Mouse (Mus musculus) left cerebral cortex, adult 2 months (tissue): ENCODE data around the gene Nxpe3. TPM values are rescaled to one million over a fixed set of nuclear protein-coding genes. Genes with fewer than 3 reads are reported as not detected.
"Not testable (repeated sequence)": the region's sequence is repeated elsewhere in the genome, so short reads cannot be mapped to it uniquely, and the experiment has no call there.

Experiments used
- DNase-seq, 2 experiments: peaks; one replicate each; pipeline ENCODE4 v3.0.0; 2021 to 2022; ENCODE audit warnings: low spot score in 2 of 2, mixed read lengths in 1 of 2; ENCODE audit errors: extremely low spot score in 1 of 2
- H3K27ac ChIP-seq: fragments of 200-600 bp; 2 replicates; pipeline ENCODE4 v1.8.1; 2022
- H3K4me3 ChIP-seq: fragments of 200-600 bp; 2 replicates; pipeline ENCODE4 v1.8.1; 2022
- CTCF ChIP-seq: fragments of 200-600 bp; IDR thresholded peaks from 2 replicates; pipeline ENCODE4 v1.8.1; 2022; ENCODE audit warnings: antibody characterized with exemption, mild to moderate bottlenecking, moderate library complexity
- intact Hi-C: fragments of 180-260 bp; cut with DNase I; formaldehyde crosslinking; loops from one replicate; pipeline ENCODE4 v1.15.1; 2025
- total RNA-seq, 2 experiments: library from RNA; stranded (reverse); gene quantifications; 2 replicates each; pipeline ENCODE4 v1.2.3; 2021

The Nxpe3 gene
- total RNA-seq, 2 experiments from 2014 or later = 9.4 to 10.9 TPM

- no peak for DNase-seq
- intact Hi-C loops = no loop called here
- Histone ChIP-seq H3K4me3 (no peak overlapping the region), H3K27ac (no peak overlapping the region)
- peak; percentile 53 for TF ChIP-seq CTCF
Measured at GRCm38 (mm10) chr16:55887814-55888583, 7.1 kb downstream of the Nxpe3 start.

DNA sequence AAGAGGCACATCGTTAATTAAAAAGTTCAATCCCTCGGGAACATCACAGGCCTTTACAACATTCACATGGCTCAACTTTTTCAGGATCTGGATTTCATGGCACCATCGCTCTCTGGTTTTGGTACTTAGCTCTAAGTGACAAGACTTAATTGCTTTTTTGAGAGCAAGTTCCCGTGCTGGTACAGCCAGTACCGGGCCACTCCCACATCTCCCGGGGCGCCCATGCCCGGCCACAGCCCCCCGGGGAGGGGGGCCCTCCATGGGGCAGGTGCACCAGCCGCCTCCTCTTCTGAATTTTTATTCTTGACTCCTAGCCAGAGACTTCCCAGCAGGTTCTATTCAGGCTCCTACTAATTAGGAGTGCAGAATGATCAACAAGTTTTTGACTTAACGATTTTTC is 10.8 kb downstream of the Nxpe3 start:
- TF ChIP-seq CTCF = no peak
- Histone ChIP-seq H3K4me3 (no peak overlapping the region), H3K27ac (no peak overlapping the region)
- intact Hi-C loops = no loop called here
- no peak for DNase-seq

GRCm38 (mm10) chr16:55876025-55876424 is 19.1 kb downstream of the Nxpe3 start:
- intact Hi-C loops = no loop called here
- no peak for DNase-seq
- Histone ChIP-seq H3K27ac (no peak overlapping the region), H3K4me3 (no peak overlapping the region)
- no peak for TF ChIP-seq CTCF

GRCm38 (mm10) chr16:55863832-55864231 is 31.3 kb downstream of the Nxpe3 start:
- intact Hi-C loops = no loop called here
- no peak for DNase-seq
- no peak for TF ChIP-seq CTCF
- Histone ChIP-seq H3K4me3 (no peak overlapping the region), H3K27ac (no peak overlapping the region)

GRCm38 (mm10) chr16:55863149-55863815 is 31.8 kb downstream of the Nxpe3 start:
- peak; percentile 97 for TF ChIP-seq CTCF
- no peak overlapping the region for H3K4me3 ChIP-seq
- DNase-seq = peak; percentile 47 to 63
- intact Hi-C loops = no loop called here
- no peak overlapping the region for H3K27ac ChIP-seq

GRCm38 (mm10) chr16:55861104-55861503 is 34.0 kb downstream of the Nxpe3 start:
- intact Hi-C loops = no loop called here
- no peak for TF ChIP-seq CTCF
- Histone ChIP-seq H3K4me3 (no peak overlapping the region), H3K27ac (peak overlapping the region; percentile 64)
- no peak for DNase-seq

DNA sequence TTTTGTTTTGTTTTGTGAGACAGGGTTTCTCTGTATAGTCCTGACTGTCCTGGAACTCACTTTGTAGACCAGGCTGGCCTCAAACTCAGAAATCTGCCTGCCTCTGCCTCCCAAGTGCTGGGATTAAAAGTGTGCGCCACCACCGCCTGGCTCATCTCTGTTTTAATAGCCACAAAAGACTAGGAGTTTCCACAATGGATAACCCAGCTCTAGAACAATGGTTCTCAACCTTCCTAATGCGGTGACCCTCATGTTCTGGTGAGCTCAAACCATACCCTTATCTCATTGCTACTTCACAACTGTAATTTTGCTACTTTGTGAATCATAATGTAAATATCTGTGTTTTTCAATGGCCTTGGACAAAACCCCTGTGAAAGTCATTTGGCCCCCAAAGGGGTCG is 35.7 kb downstream of the Nxpe3 start:
- not testable (repeated sequence) for H3K4me3 ChIP-seq, DNase-seq
- intact Hi-C loops = loop anchor here (5.0 kb wide), 1 partner anchor 327 kb away; no protein-coding TSS in a partner anchor

GRCm38 (mm10) chr16:55858465-55858864 is 36.6 kb downstream of the Nxpe3 start:
- H3K4me3 ChIP-seq = no peak overlapping the region
- TF ChIP-seq CTCF = peak; percentile 71
- intact Hi-C loops = loop anchor here (5.0 kb wide), 1 partner anchor 326 kb away; no protein-coding TSS in a partner anchor
- DNase-seq = peak; percentile 70 to 71
- H3K27ac ChIP-seq = no peak overlapping the region

More for the DNA sequence above, 35.7 kb downstream of the Nxpe3 start:
- not testable (repeated sequence) for H3K27ac ChIP-seq

GRCm38 (mm10) chr16:55852943-55853727 is 42.0 kb downstream of the Nxpe3 start:
- no peak overlapping the region for H3K27ac ChIP-seq
- H3K4me3 ChIP-seq = no peak overlapping the region
- peak; percentile 68 to 76 for DNase-seq
- TF ChIP-seq CTCF = peak; percentile 90
- intact Hi-C loops = loop anchor here (2.0 to 5.0 kb wide), 2 partner anchors 331 to 372 kb away; no protein-coding TSS in a partner anchor

DNA sequence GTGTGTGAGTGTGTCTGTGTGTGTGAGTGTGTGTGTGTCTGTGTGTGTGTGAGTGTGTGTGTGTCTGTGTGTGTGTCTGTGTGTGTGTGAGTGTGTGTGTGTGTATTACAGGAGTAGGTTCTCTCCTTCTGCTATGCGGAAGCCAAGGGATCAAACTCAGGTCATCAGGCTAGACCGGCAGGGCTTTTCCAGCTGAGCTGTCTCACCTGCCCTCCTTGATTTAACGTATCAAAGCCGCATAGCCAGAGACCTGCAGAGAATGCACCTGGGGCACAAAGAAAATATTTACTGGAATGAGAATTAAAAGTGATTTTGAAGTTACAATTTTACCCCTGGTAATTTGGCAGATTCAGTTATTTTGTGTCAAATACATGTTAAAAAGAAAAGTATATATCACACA is 42.6 kb downstream of the Nxpe3 start:
- H3K27ac ChIP-seq = no peak overlapping the region
- H3K4me3 ChIP-seq = no peak overlapping the region
- no peak for DNase-seq
- TF ChIP-seq CTCF = no peak
- intact Hi-C loops = loop anchor here (2.0 to 5.0 kb wide), 2 partner anchors 330 to 372 kb away; no protein-coding TSS in a partner anchor

DNA sequence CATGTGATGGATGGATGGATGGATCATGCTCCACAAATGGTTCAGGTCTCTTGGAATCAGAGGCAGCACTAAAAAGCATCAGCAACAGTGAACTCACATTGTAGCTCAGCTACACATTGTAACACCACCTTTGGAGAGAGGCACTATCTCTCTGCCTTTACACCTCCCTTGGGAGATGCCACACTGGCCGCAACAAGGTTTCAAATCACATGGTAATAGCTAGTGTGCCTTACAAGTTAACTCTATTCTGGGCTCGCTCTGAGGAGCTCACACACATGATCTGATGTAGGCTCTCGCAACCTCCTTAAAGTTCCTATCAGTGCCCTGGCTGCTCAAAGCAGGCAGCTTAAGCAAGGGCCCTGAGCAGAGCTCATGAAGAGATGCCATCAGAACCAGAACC is 44.6 kb downstream of the Nxpe3 start:
- intact Hi-C loops = loop anchor here (5.0 kb wide), 1 partner anchor 328 kb away; no protein-coding TSS in a partner anchor
- no peak for DNase-seq
- H3K4me3 ChIP-seq = no peak overlapping the region

DNA sequence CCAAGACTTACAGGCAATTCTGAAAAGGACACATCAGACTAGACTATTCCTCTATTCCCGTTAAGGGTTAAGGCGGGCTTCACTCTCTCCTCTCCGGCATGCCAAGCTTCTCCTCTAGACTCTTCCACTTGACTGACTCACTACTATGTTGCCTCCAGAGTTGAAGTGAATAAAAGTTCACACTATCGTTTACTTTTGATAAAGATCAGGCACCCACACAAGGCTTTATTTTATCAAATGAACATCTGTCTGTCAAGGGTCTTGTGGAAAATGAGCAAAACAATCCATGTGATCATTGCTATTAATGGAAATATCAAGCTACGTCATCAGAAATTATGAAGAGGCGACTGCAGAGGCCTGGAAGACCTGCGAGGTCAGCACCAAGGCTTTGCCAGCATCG is 47.4 kb downstream of the Nxpe3 start:
- TF ChIP-seq CTCF = no peak
- DNase-seq = no peak
- intact Hi-C loops = no loop called here
- H3K27ac ChIP-seq = no peak overlapping the region
- no peak overlapping the region for H3K4me3 ChIP-seq

More for the DNA sequence above, 44.6 kb downstream of the Nxpe3 start:
- no peak overlapping the region for H3K27ac ChIP-seq
- TF ChIP-seq CTCF = no peak
